Mouse (Mus musculus) midbrain, postnatal 0 days (tissue): ENCODE results near the gene Cfap97d2. TPM values are rescaled to one million over a fixed set of nuclear protein-coding genes. Genes with fewer than 3 reads are reported as not detected.

Experiments used
- ATAC-seq: fragments of 200-750 bp; cut with Nextera tagmentation; 2 replicates; pipeline ENCODE4 v1.8.0; 2017; ENCODE audit warnings: moderate number of reproducible peaks, mild to moderate bottlenecking, moderate TSS enrichment, moderate library complexity; ENCODE audit not compliant: low FRiP score
- DNase-seq: peaks from one replicate; pipeline ENCODE4 v3.0.0-alpha.2; 2015; ENCODE audit warnings: low spot score
- H3K27ac ChIP-seq: fragments of 300-500 bp; sonication (generic); 2 replicates; pipeline ENCODE4 v1.5.1; 2014; ENCODE audit warnings: low read depth, mild to moderate bottlenecking, low read length, mixed read lengths
- H3K27me3 ChIP-seq: fragments of 300-500 bp; sonication (generic); 2 replicates; pipeline ENCODE4 v1.6.1; 2014; ENCODE audit warnings: low read length, control low read depth, mixed read lengths; ENCODE audit not compliant: insufficient read depth
- H3K36me3 ChIP-seq: fragments of 300-500 bp; sonication (generic); 2 replicates; pipeline ENCODE4 v1.6.1; 2014; ENCODE audit warnings: low read length, control low read depth, mixed read lengths; ENCODE audit not compliant: insufficient read depth
- H3K4me1 ChIP-seq: fragments of 300-500 bp; sonication (generic); 2 replicates; pipeline ENCODE4 v1.6.1; 2014; ENCODE audit warnings: mild to moderate bottlenecking, control low read depth, antibody characterized with exemption, low read length, mixed read lengths; ENCODE audit not compliant: insufficient read depth
- H3K4me2 ChIP-seq: fragments of 300-500 bp; sonication (generic); 2 replicates; pipeline ENCODE4 v1.6.1; 2014; ENCODE audit warnings: low read depth, mild to moderate bottlenecking, low read length, mixed read lengths; ENCODE audit not compliant: poor library complexity, severe bottlenecking
- H3K4me3 ChIP-seq: fragments of 300-500 bp; sonication (generic); 2 replicates; pipeline ENCODE4 v1.5.1; 2014; ENCODE audit warnings: low read depth, mild to moderate bottlenecking, low read length, moderate library complexity
- H3K9ac ChIP-seq: fragments of 300-500 bp; sonication (generic); replicated peaks from 2 replicates; pipeline ENCODE4 v1.6.1; 2014; ENCODE audit warnings: mild to moderate bottlenecking, low read length, moderate library complexity, mixed read lengths; ENCODE audit not compliant: poor library complexity, severe bottlenecking
- H3K9me3 ChIP-seq: fragments of 300-500 bp; sonication (generic); 2 replicates; pipeline ENCODE4 v1.6.1; 2016; ENCODE audit warnings: low read length, control low read depth
- CTCF ChIP-seq: IDR thresholded peaks from 2 replicates; pipeline ENCODE4 v1.5.1; 2016; ENCODE audit warnings: antibody characterized with exemption, mild to moderate bottlenecking
- WGBS: fragments of 180-500 bp; shearing (Covaris S2); extraction: QIAGEN DNeasy Blood & Tissue Kit; methylation state at CpG from one replicate; pipeline ENCODE4 v1.1.7; 2014; 5-methylcytosine and 5-hydroxymethylcytosine counted together
- polyA plus RNA-seq: library from polyadenylated mRNA; unstranded; fragments of >200 nt; fragmentation: Nextera tagmentation; extraction: Ambion mirVana; gene quantifications from 2 replicates; pipeline ENCODE4 v1.2.1, GENCODE M21; 2015
- total RNA-seq: library from RNA; depleted of rRNA; stranded (reverse); fragments of >200 nt; gene quantifications from 2 replicates; pipeline ENCODE4 v1.2.3, GENCODE M21; 2014

Gene Cfap97d2
- total and polyA plus RNA-seq, 2 experiments from 2014 or later: 2.8 to 4.9 TPM

DNA sequence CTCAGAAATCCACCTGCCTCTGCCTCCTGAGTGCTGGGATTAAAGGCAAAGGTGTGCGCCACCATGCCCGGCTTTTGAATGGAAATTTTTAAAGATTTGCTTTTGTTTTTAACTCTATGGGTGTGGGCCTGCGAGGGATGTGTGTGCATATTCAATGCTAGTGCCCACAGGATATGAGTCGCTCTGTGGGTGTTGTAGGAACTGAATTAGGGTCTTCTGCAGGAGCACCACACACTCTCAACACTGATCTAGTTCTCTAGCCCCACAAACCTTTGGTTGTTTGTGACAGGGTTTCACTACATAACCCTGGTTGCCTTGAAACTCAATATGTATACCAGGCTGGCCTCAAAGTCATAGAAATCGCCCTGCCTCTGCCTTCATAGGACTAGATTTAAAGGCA, 16.4 kb upstream of the Cfap97d2 start:
- no peak overlapping the region for H3K4me3 ChIP-seq
- peaks cover 3% of the 10 kb centered on the region; the same call in 1 of the 2 replicates for H3K4me1 ChIP-seq
- TF ChIP-seq CTCF: no peak
- no peaks in the 10 kb centered on the region for H3K9me3 ChIP-seq
- no peaks in the 10 kb centered on the region for H3K27me3 ChIP-seq
- H3K36me3 ChIP-seq: no peaks in the 10 kb centered on the region
- ATAC-seq (no peak), DNase-seq (no peak)
- WGBS: 90% methylated on average over 5 of the region's 5 CpGs
- H3K9ac ChIP-seq: no peak overlapping the region
- H3K4me2 ChIP-seq: no peak overlapping the region
- H3K27ac ChIP-seq: no peak overlapping the region

DNA sequence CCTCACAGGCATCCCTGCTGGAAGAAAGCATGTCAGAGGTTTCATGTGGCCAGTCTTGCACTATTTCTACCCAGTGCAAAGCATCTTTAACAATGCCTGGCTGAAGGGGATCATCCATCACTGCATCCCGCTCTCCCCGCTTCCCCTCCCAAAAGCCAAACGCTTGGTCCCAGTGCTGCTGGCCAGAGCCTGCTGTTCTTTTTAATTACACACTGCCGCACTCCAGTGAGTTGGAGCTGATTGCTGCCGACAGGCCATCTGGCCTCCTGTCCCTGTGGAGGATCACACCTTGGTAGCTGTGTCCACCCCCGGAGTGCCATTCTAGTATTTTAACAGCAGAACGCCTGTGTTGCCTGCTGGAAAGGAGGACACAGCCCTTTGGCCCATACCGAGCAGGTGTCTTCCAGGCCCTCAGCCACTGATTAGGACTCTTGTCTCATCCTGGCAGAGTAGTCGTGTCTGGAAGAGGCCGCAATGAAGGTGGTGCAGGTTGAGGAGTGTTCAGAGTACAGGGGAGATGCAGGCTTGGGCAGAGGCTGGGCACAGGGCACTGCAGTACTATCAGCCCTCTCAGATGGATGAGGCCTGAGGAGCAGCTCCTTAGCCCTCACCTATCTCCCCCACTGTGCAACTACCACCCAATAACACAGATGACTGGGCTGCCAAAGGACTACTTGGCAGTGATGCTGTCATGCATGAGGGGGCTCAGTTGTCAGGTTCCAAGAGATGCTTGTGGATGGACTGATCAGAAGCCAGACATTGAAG, 13.2 kb upstream of the Cfap97d2 start:
- H3K9ac ChIP-seq: no peak overlapping the region
- 42% methylated on average over 10 of the region's 10 CpGs for WGBS
- H3K27ac ChIP-seq: no peak overlapping the region
- H3K9me3 ChIP-seq: no peaks in the 10 kb centered on the region
- no peak for TF ChIP-seq CTCF
- H3K36me3 ChIP-seq: no peaks in the 10 kb centered on the region
- H3K4me1 ChIP-seq: peaks cover 3% of the 10 kb centered on the region; the same call in 1 of the 2 replicates
- H3K27me3 ChIP-seq: no peaks in the 10 kb centered on the region
- no peak overlapping the region for H3K4me2 ChIP-seq
- ATAC-seq: no peak
- peak; percentile 87 for DNase-seq
- no peak overlapping the region for H3K4me3 ChIP-seq

DNA sequence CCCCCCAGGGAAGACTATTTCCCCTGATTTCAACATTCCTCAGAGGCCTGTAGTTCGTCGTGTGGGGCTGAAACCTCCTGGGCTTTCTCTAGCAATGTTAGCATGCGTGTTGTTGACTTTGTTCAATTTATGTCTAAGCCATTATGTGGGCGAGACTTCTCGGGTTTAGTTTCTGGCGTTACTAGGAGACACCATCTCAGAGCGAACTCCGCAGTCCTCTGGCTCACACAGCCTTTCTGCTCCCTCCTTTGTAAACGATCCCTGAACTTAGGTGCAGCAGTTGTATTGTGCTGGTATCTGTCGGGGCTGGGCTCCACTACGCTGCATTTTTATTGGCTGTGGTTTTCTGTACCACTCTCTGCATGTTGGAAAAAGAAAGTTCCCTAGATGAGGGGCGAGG, 11.0 kb upstream of the Cfap97d2 start:
- no peak for ATAC-seq
- H3K4me3 ChIP-seq: no peak overlapping the region
- H3K4me2 ChIP-seq: no peak overlapping the region
- H3K27me3 ChIP-seq: no peaks in the 10 kb centered on the region
- H3K9ac ChIP-seq: no peak overlapping the region
- 67% methylated on average over 12 of the region's 12 CpGs for WGBS
- H3K27ac ChIP-seq: no peak overlapping the region
- no peak for DNase-seq
- H3K4me1 ChIP-seq: no peaks in the 10 kb centered on the region
- H3K36me3 ChIP-seq: no peaks in the 10 kb centered on the region
- no peaks in the 10 kb centered on the region for H3K9me3 ChIP-seq
- TF ChIP-seq CTCF: no peak

DNA sequence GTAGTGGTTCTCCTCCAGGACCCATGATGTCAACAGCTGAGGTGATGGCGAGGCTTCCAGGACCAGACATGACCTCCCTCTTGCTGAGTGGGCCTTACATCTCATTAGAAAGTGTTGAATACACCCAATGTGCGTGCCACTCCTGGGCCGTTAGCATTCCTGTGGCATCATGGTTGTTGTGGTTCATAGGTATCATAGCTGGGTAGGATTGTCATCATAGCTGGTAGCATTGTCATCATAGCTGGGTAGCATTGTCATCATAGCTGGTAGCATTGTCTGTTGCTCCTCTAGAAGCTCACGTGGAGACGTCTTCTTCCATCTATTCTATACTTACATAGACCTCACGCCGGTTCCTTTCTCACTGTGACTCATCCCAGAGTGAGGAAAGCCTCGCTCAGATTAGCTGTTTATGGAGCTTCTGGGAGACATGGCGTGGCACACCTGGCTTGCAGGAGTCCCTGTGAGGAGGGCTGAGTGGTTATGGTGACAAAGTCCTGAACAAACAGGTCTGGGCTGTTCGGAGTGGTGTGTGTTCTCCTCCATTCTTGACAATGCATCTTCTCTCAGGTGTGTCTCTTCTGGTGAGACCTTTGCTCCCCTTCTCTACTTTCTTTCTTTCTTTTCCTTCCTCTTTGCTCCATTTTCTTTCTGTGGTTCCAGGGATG, 10.4 kb upstream of the Cfap97d2 start:
- ATAC-seq (no peak), DNase-seq (no peak)
- no peaks in the 10 kb centered on the region for H3K27me3 ChIP-seq
- H3K9me3 ChIP-seq: no peaks in the 10 kb centered on the region
- no peak for TF ChIP-seq CTCF
- no peak overlapping the region for H3K9ac ChIP-seq
- H3K27ac ChIP-seq: no peak overlapping the region
- no peak overlapping the region for H3K4me3 ChIP-seq
- no peaks in the 10 kb centered on the region for H3K36me3 ChIP-seq
- H3K4me1 ChIP-seq: no peaks in the 10 kb centered on the region
- no peak overlapping the region for H3K4me2 ChIP-seq
- WGBS: 90% methylated on average over 10 of the region's 10 CpGs

DNA sequence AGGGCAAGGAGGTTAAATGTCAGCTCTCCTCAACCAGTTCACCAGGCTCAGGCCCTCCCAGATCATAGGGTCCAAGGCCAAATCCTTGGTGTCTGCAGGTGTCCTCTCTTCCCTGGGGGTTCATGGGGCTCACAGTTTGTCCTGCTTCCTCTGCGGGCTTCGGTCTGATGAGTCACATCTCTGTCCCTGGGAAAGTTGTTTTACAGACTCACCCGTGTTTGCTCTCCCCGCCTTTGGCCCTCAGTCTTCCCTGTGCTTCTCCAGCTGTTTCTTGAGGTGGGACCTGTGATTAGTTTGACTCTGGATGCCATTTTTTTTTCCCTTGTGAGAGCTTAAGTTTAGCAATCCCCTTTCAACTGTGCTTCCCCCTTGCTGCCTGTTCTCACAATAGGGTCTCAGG, 9.5 kb upstream of the Cfap97d2 start:
- Histone ChIP-seq H3K27me3 (no peaks in the 10 kb centered on the region), H3K4me1 (no peaks in the 10 kb centered on the region), H3K36me3 (no peaks in the 10 kb centered on the region), H3K9ac (no peak overlapping the region), H3K27ac (no peak overlapping the region), H3K4me3 (no peak overlapping the region), H3K4me2 (no peak overlapping the region), H3K9me3 (no peaks in the 10 kb centered on the region)
- DNase-seq (no peak), ATAC-seq (no peak)
- TF ChIP-seq CTCF: no peak
- WGBS: 88% methylated on average over 4 of the region's 4 CpGs

DNA sequence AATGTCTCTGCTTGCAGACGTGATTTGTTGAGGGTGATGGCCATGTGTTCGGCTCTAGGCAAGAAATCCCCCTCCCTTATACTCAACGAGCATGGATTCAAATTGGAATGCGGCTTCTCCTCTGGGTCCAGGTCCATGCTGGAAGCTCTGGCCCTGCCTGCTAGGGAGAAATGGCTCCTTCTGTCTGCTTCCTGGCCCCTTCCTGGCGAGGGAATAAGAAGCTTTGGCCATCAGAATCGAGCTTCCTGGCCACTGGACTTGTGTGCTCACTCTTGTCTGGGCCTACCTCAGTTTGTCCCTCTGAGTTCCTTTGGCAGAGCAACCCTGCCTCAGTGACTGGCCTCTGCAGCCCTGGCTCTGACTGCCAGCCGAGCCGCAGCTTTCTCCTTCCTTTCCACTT, 8.5 kb upstream of the Cfap97d2 start:
- 83% methylated on average over 8 of the region's 8 CpGs for WGBS
- DNase-seq: no peak
- H3K27ac ChIP-seq: no peak overlapping the region
- no peaks in the 10 kb centered on the region for H3K4me1 ChIP-seq
- no peak for TF ChIP-seq CTCF
- no peak overlapping the region for H3K4me2 ChIP-seq
- no peak for ATAC-seq
- no peak overlapping the region for H3K9ac ChIP-seq
- H3K9me3 ChIP-seq: no peaks in the 10 kb centered on the region
- no peaks in the 10 kb centered on the region for H3K36me3 ChIP-seq
- H3K4me3 ChIP-seq: no peak overlapping the region
- H3K27me3 ChIP-seq: no peaks in the 10 kb centered on the region
